8 mouse cellular contexts compared by ENCODE assay signal in the genomic region with DNA sequence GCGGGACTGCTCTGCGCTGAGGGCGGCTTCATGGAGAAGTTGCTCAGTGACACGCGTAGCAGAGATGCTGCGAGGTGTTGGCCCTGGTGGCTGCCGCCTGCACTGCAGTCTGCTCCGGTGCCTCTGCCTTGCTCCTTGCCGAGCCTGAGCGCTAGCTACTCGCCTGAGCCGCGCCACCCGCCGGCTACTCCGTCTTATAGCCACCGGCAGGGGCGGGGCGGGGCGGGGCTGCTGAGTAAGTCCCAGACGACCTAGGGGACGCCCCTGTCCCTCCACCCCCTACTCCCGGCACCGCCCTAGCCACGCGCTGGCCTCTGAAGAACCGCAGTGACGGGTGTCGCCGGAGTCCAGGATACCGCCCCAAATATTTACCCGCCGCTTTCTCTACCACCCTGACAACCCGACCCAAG. TPM values are rescaled to one million over a fixed set of nuclear protein-coding genes. Genes with fewer than 3 reads are reported as not detected.
DNase-seq lines count a peak whose midpoint lies in the region; ATAC-seq and TF ChIP-seq lines count a peak whose summit lies in the region.

Rgcc (minus strand) TSS at position 180 of the 410 bp plus-strand sequence.

- peaks cover 10 to 27% of the 10 kb centered on the region in 2 experiments for H3K4me1 ChIP-seq in CH12.LX (ENCODE audit: control insufficient read depth in 1 of 2, insufficient read depth in 2 of 2)
- H3K4me1 ChIP-seq in forebrain, embryonic 12.5 days: peaks cover 29% of the 10 kb centered on the region
- peaks cover 8% of the 10 kb centered on the region for H3K4me1 ChIP-seq in heart, embryonic 16.5 days (ENCODE audit: control insufficient read depth, insufficient read depth, low read length)
- peaks cover 80% of the 10 kb centered on the region for H3K4me1 ChIP-seq in liver, embryonic 13.5 days (replicated peaks)
- H3K4me1 ChIP-seq in stomach, embryonic 14.5 days (ENCODE audit: control insufficient read depth, insufficient read depth, low read length): no peaks in the 10 kb centered on the region

- DNase-seq in CH12.LX (ENCODE audit: extremely low read depth): peak; percentile 96
- peak; percentile 96 for DNase-seq in c-Kit-positive CD71-positive TER-119-positive erythroid progenitor cells, embryonic 14.5 days (ENCODE audit: low spot score)
- DNase-seq in kidney, postnatal 25 days: peak; percentile 95 to 96
- DNase-seq in liver, embryonic 13.5 days: peak; percentile 96
- DNase-seq in natural killer cell, adult 2 months (ENCODE audit: low spot score in 2 of 2): peak; percentile 97 to 99

- peak; percentile 34 to 80; a peak in 3 of 4 replicates for TF ChIP-seq CTCF in CH12.LX (conservative IDR thresholded peaks at IDR 0.05 in 1 of 2, IDR thresholded peaks at IDR 0.05 in 1 of 2; ENCODE audit: low read depth in 2 of 2, low read length in 2 of 2)

- no peak within 1 kb of the TSS for H3K9ac ChIP-seq in CH12.LX (ENCODE audit: insufficient read depth, low read depth)
- H3K9ac ChIP-seq in forebrain, embryonic 12.5 days: peak within 1 kb of the TSS; percentile 78
- peak within 1 kb of the TSS; percentile 81 for H3K9ac ChIP-seq in heart, embryonic 16.5 days (ENCODE audit: low read length)
- peak within 1 kb of the TSS; percentile 98 for H3K9ac ChIP-seq in liver, embryonic 13.5 days
- peak within 1 kb of the TSS; percentile 34; the same call in 1 of the 2 replicates for H3K9ac ChIP-seq in stomach, embryonic 14.5 days (replicated peaks; ENCODE audit: low read depth, low read length)

- no peak within 1 kb of the TSS for H3K27ac ChIP-seq in CH12.LX (ENCODE audit: insufficient read depth, low read depth)
- peak within 1 kb of the TSS; percentile 36; the same call in 1 of the 2 replicates for H3K27ac ChIP-seq in forebrain, embryonic 12.5 days
- no peak within 1 kb of the TSS; the same call in 1 of the 2 replicates for H3K27ac ChIP-seq in heart, embryonic 16.5 days (ENCODE audit: low read length)
- peak within 1 kb of the TSS; percentile 94 for H3K27ac ChIP-seq in liver, embryonic 13.5 days
- H3K27ac ChIP-seq in stomach, embryonic 14.5 days (ENCODE audit: low read length): no peak within 1 kb of the TSS

- no peaks in the 10 kb centered on the region for H3K79me2 ChIP-seq in CH12.LX (replicated peaks; ENCODE audit: control insufficient read depth, extremely low read depth, insufficient read depth, poor library complexity, severe bottlenecking)

- ATAC-seq in forebrain, embryonic 12.5 days (ENCODE audit: low FRiP score): peak; percentile 96
- peak; percentile 94 for ATAC-seq in heart, embryonic 16.5 days (replicated peaks; ENCODE audit: extremely low read depth, insufficient read depth, low FRiP score)
- ATAC-seq in liver, embryonic 13.5 days (ENCODE audit: low read depth): peak; percentile 95
- ATAC-seq in stomach, embryonic 14.5 days (ENCODE audit: insufficient number of reproducible peaks, insufficient read depth, low FRiP score, low read depth): peak; percentile 95

- no peak for TF ChIP-seq EP300 in CH12.LX (IDR thresholded peaks at IDR 0.05; ENCODE audit: low read length)

- no peaks in the 10 kb centered on the region for H3K36me3 ChIP-seq in CH12.LX (replicated peaks in 1 of 2; ENCODE audit: control insufficient read depth in 1 of 2, insufficient read depth in 1 of 2, low read length in 1 of 2)
- no peaks in the 10 kb centered on the region for H3K36me3 ChIP-seq in forebrain, embryonic 12.5 days (replicated peaks)
- H3K36me3 ChIP-seq in heart, embryonic 16.5 days (ENCODE audit: control insufficient read depth, insufficient read depth): no peaks in the 10 kb centered on the region
- peaks cover 34% of the 10 kb centered on the region for H3K36me3 ChIP-seq in liver, embryonic 13.5 days
- no peaks in the 10 kb centered on the region for H3K36me3 ChIP-seq in stomach, embryonic 14.5 days (ENCODE audit: control insufficient read depth, insufficient read depth, low read length)

- peak; percentile 96 for TF ChIP-seq POLR2A in CH12.LX (IDR thresholded peaks at IDR 0.05; ENCODE audit: low read depth, low read length)

- peaks cover 17% of the 10 kb centered on the region for H3K27me3 ChIP-seq in CH12.LX (replicated peaks)
- peaks cover 8% of the 10 kb centered on the region; the same call in 1 of the 2 replicates for H3K27me3 ChIP-seq in forebrain, embryonic 12.5 days
- H3K27me3 ChIP-seq in heart, embryonic 16.5 days (ENCODE audit: control insufficient read depth, insufficient read depth, low read length): peaks cover 9% of the 10 kb centered on the region; the same call in 1 of the 2 replicates
- no peaks in the 10 kb centered on the region for H3K27me3 ChIP-seq in liver, embryonic 13.5 days
- H3K27me3 ChIP-seq in stomach, embryonic 14.5 days (ENCODE audit: control insufficient read depth, insufficient read depth, low read length): peaks cover 2% of the 10 kb centered on the region; the same call in 1 of the 2 replicates

- peak within 1 kb of the TSS; percentile 73 for H3K4me2 ChIP-seq in CH12.LX (ENCODE audit: insufficient read depth, low read depth, poor library complexity, severe bottlenecking)
- H3K4me2 ChIP-seq in forebrain, embryonic 12.5 days: peak within 1 kb of the TSS; percentile 96
- H3K4me2 ChIP-seq in heart, embryonic 16.5 days (ENCODE audit: low read depth, low read length): peak within 1 kb of the TSS; percentile 99
- H3K4me2 ChIP-seq in liver, embryonic 13.5 days: peak within 1 kb of the TSS; percentile 86
- peak within 1 kb of the TSS; percentile 99 for H3K4me2 ChIP-seq in stomach, embryonic 14.5 days (replicated peaks; ENCODE audit: low read depth, low read length)

- under 1% methylated on average over 33 of the region's 34 CpGs for WGBS in forebrain, embryonic 12.5 days
- under 1% methylated on average over 34 of the region's 34 CpGs for WGBS in heart, embryonic 16.5 days
- under 1% methylated on average over 33 of the region's 34 CpGs for WGBS in liver, embryonic 13.5 days (ENCODE audit: insufficient replicate concordance)
- under 1% methylated on average over 32 of the region's 34 CpGs for WGBS in stomach, embryonic 14.5 days

- H3K4me3 ChIP-seq in CH12.LX (replicated peaks in 1 of 3; ENCODE audit: low read depth in 2 of 3, low read length in 2 of 3, poor library complexity in 1 of 3): peak within 1 kb of the TSS; percentile 31 to 37 (median 34)
- peak within 1 kb of the TSS; percentile 63 for H3K4me3 ChIP-seq in forebrain, embryonic 12.5 days (replicated peaks)
- H3K4me3 ChIP-seq in heart, embryonic 16.5 days (ENCODE audit: low read length): peak within 1 kb of the TSS; percentile 74
- H3K4me3 ChIP-seq in liver, embryonic 13.5 days (replicated peaks): peak within 1 kb of the TSS; percentile 93
- peak within 1 kb of the TSS; percentile 53 for H3K4me3 ChIP-seq in stomach, embryonic 14.5 days (ENCODE audit: low read depth, low read length)

- peak; percentile 53 for TF ChIP-seq RAD21 in CH12.LX (IDR thresholded peaks at IDR 0.05; ENCODE audit: low read depth, low read length)

- peaks cover 3% of the 10 kb centered on the region for H3K9me3 ChIP-seq in CH12.LX (replicated peaks; ENCODE audit: low read length)
- H3K9me3 ChIP-seq in forebrain, embryonic 12.5 days: no peaks in the 10 kb centered on the region
- no peaks in the 10 kb centered on the region for H3K9me3 ChIP-seq in heart, embryonic 16.5 days (replicated peaks; ENCODE audit: control insufficient read depth, low read length)
- H3K9me3 ChIP-seq in liver, embryonic 13.5 days (replicated peaks): no peaks in the 10 kb centered on the region
- H3K9me3 ChIP-seq in stomach, embryonic 14.5 days (ENCODE audit: control insufficient read depth, low read depth, low read length): no peaks in the 10 kb centered on the region

- dilution Hi-C loops in CH12.LX (cut with MboI; ENCODE audit: extremely low pct_ligation_motif_present, extremely low pct_unique_long_range_greater_than_20kb, low sequenced_read_pairs): no loop called here

- in situ Hi-C loops in CH12.LX (cut with MboI; ENCODE audit: low pct_ligation_motif_present, low pct_unique_long_range_greater_than_20kb, low sequenced_read_pairs): loop anchor here (5.0 to 10.0 kb wide), 2 partner anchors 34 to 177 kb away; no protein-coding TSS in a partner anchor

TF ChIP-seq in CH12.LX, 34 proteins besides CTCF, POLR2A, EP300 and RAD21 (continues in another document):
- TF ChIP-seq NELFE (IDR thresholded peaks at IDR 0.05; ENCODE audit: low read depth, low read length): peak; percentile 74; the same call in 1 of the 2 replicates
- TF ChIP-seq SIN3A (IDR thresholded peaks at IDR 0.05; ENCODE audit: low read length): peak; percentile 51
- TF ChIP-seq KAT2A (IDR thresholded peaks at IDR 0.05; ENCODE audit: insufficient replicate concordance, low read length): no peak
- TF ChIP-seq CHD2 (IDR thresholded peaks at IDR 0.05; ENCODE audit: low read length): no peak
- TF ChIP-seq E2F4 (IDR thresholded peaks at IDR 0.05; ENCODE audit: insufficient replicate concordance, low read depth, low read length): no peak
- TF ChIP-seq ETS1 (conservative IDR thresholded peaks at IDR 0.05; ENCODE audit: low read depth, low read length): no peak
- peak; percentile 72; the same call in 1 of the 2 replicates for TF ChIP-seq MAX (IDR thresholded peaks at IDR 0.05; ENCODE audit: low read length)
- TF ChIP-seq USF2 (conservative IDR thresholded peaks at IDR 0.05; ENCODE audit: low read depth, low read length): no peak
- TF ChIP-seq JUN (IDR thresholded peaks at IDR 0.05; ENCODE audit: insufficient read depth, low read depth, low read length): no peak
- 0 out of 2 replicates have a peak, but pooled peaks have one; percentile 72 for TF ChIP-seq IRF4 (IDR thresholded peaks at IDR 0.05; ENCODE audit: low read depth, low read length)
- TF ChIP-seq JUND (conservative IDR thresholded peaks at IDR 0.05; ENCODE audit: low read depth, low read length): no peak
- TF ChIP-seq MXI1 (IDR thresholded peaks at IDR 0.05; ENCODE audit: low read depth, low read length): peak; percentile 67
- TF ChIP-seq TBP (conservative IDR thresholded peaks at IDR 0.05; ENCODE audit: low read depth, low read length): peak; percentile 73
- no peak for TF ChIP-seq RCOR1 (conservative IDR thresholded peaks at IDR 0.05; ENCODE audit: low read depth, low read length)
- TF ChIP-seq ZNF384 (IDR thresholded peaks at IDR 0.05; ENCODE audit: low read depth, low read length): no peak
- TF ChIP-seq MYC (IDR thresholded peaks at IDR 0.05; ENCODE audit: low read depth, low read length): peak; percentile 42; the same call in 1 of the 2 replicates
- no peak for TF ChIP-seq ELF1 (IDR thresholded peaks at IDR 0.05; ENCODE audit: low read depth, low read length)

RNA-seq across cellular contexts. Expression of gene Rgcc, which starts in this region (rescaled TPM):
- total RNA-seq in CH12.LX (2012; rRNA removed) (1.6 and 2.2 TPM in 2 replicates), CH12.LX (2014; rRNA removed) (3.3 and 5.2 TPM in 2 replicates)
- 1.2 and 2.3 TPM in 2 replicates for polyA plus RNA-seq in CH12.LX (2012; ENCODE audit: insufficient read length, low read depth)
- polyA plus RNA-seq in forebrain, embryonic 12.5 days (2016; fragmentation: Nextera tagmentation; extraction: Ambion mirVana): 70.2 and 86.8 TPM in 2 replicates
- polyA plus RNA-seq in heart, embryonic 16.5 days (2015; fragmentation: Nextera tagmentation; extraction: Ambion mirVana): 53.6 and 74.7 TPM in 2 replicates
- polyA plus RNA-seq in liver, embryonic 13.5 days (2015; fragmentation: Nextera tagmentation; extraction: Ambion mirVana): 306 and 322 TPM in 2 replicates
- polyA plus RNA-seq in stomach, embryonic 14.5 days (2014; fragmentation: Nextera tagmentation; extraction: Ambion mirVana): 46.5 and 49.8 TPM in 2 replicates

Comparison
In these comparisons a context has a peak if more than half of its experiments do, and no peak if none do; other contexts are left out.
1. RNA of gene Rgcc (polyA plus RNA-seq): 306 to 322 TPM in liver, embryonic 13.5 days, 53.6 to 74.7 TPM in heart, embryonic 16.5 days, 70.2 to 86.8 TPM in forebrain, embryonic 12.5 days and 46.5 to 49.8 TPM in stomach, embryonic 14.5 days; 1.2 to 2.3 TPM in CH12.LX; every median in the first group is over 10 times any median in the second.
2. H3K27ac ChIP-seq: peak in forebrain, embryonic 12.5 days (single experiment) and liver, embryonic 13.5 days (single experiment); none in CH12.LX (single experiment), heart, embryonic 16.5 days (single experiment) and stomach, embryonic 14.5 days (single experiment).
3. H3K4me3 ChIP-seq: peak in every context shown above with its lines; median percentile 93 in liver, embryonic 13.5 days; 74 in heart, embryonic 16.5 days; 63 in forebrain, embryonic 12.5 days; 53 in stomach, embryonic 14.5 days; 34 in CH12.LX.
4. Peak in every context shown above with its lines, with median percentiles within 50 percentile points of each other: DNase-seq, H3K4me2 ChIP-seq and ATAC-seq.